Mouse (Mus musculus) limb, embryonic 14.5 days (tissue): ENCODE measurements at regions not wholly inside any gene's neighbourhood (a gene's known extent, or its start where the extent isn't known, plus 50 kb on each side); places are given as distances from the start of the nearest gene placed in this dataset.

ENCODE experiments used
- ATAC-seq: fragments of 200-750 bp; cut with Nextera tagmentation; 2 replicates; pipeline ENCODE4 v1.8.0; 2017; ENCODE audit warnings: low read depth, moderate number of reproducible peaks, moderate TSS enrichment; ENCODE audit not compliant: low FRiP score
- DNase-seq: peaks from one replicate; pipeline ENCODE4 v3.0.0-alpha.2; 2015; ENCODE audit warnings: low spot score
- H3K27ac ChIP-seq: fragments of 300-500 bp; sonication (generic); replicated peaks from 2 replicates; pipeline ENCODE4 v1.5.1; 2014; ENCODE audit warnings: low read depth, mild to moderate bottlenecking, low read length, moderate library complexity, mixed read lengths
- H3K27me3 ChIP-seq: fragments of 300-500 bp; sonication (generic); 2 replicates; pipeline ENCODE4 v1.6.1; 2014; ENCODE audit warnings: low read length, mixed read lengths; ENCODE audit not compliant: control insufficient read depth, insufficient read depth
- H3K36me3 ChIP-seq: fragments of 300-500 bp; sonication (generic); 2 replicates; pipeline ENCODE4 v1.6.1; 2014; ENCODE audit warnings: mild to moderate bottlenecking, low read length, moderate library complexity, mixed read lengths; ENCODE audit not compliant: control insufficient read depth, insufficient read depth
- H3K4me1 ChIP-seq: fragments of 300-500 bp; sonication (generic); 2 replicates; pipeline ENCODE4 v1.6.1; 2014; ENCODE audit warnings: antibody characterized with exemption, low read length, mixed read lengths; ENCODE audit not compliant: control insufficient read depth, insufficient read depth
- H3K4me2 ChIP-seq: fragments of 300-500 bp; sonication (generic); replicated peaks from 2 replicates; pipeline ENCODE4 v1.6.1; 2014; ENCODE audit warnings: low read depth, mild to moderate bottlenecking, low read length, moderate library complexity; ENCODE audit not compliant: severe bottlenecking
- H3K4me3 ChIP-seq: fragments of 300-500 bp; sonication (generic); replicated peaks from 2 replicates; pipeline ENCODE4 v1.5.1; 2014; ENCODE audit warnings: low read length
- H3K9ac ChIP-seq: fragments of 300-500 bp; sonication (generic); 2 replicates; pipeline ENCODE4 v1.6.1; 2014; ENCODE audit warnings: mild to moderate bottlenecking, low read depth, low read length, moderate library complexity; ENCODE audit not compliant: severe bottlenecking
- H3K9me3 ChIP-seq: fragments of 300-500 bp; sonication (generic); 2 replicates; pipeline ENCODE4 v1.6.1; 2016; ENCODE audit warnings: low read length; ENCODE audit not compliant: control insufficient read depth
- POLR2A ChIP-seq: fragments of 200-500 bp; IDR thresholded peaks from 2 replicates; pipeline ENCODE4 v1.8.0; 2012; ENCODE audit warnings: inconsistent platforms, mild to moderate bottlenecking, moderate library complexity, borderline replicate concordance; ENCODE audit not compliant: insufficient read depth, insufficient read length; ENCODE audit errors: extremely low read depth
- WGBS: fragments of 180-500 bp; shearing (Covaris S2); extraction: QIAGEN DNeasy Blood & Tissue Kit; methylation state at CpG from one replicate; pipeline ENCODE4 v1.1.7; 2014; 5-methylcytosine and 5-hydroxymethylcytosine counted together

DNA sequence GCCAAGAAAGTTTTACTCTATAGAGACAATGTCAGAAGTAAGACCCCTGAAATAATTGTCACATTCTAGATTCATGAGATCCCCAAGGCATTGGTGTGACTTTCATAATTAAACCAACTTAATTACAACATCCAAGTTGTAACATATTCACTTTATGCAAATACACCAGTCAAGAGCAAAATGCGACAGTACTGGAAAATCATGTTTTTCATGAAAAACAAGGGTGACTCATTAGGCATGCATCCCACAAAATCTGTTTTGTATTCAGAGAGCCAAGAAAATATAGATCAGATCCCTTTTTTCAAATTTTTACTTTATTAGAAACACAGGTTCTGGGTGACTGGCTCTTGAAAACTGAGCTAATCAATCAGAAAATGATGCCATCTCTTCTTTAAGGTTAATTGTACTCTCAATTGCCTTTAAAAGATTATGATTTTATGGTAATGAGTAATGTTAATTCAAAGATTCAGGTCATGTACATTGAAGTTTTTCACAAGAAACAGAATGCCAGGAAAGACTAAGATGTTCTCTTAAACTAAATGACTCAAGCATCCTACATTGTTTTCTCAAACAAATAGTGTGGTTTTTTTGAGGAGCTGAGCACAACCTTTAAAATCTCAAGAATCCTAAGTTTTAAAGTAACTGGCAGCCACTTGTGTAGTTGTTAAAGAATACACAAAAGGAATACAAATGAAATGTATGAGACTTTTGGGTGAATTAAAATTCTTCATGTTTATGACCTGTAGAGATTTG, 259.2 kb upstream of the 2610001J05Rik start:
- 90% methylated on average over 1 of the region's 1 CpGs for WGBS
- Histone ChIP-seq H3K9ac (no peak overlapping the region), H3K4me3 (no peak overlapping the region), H3K4me1 (no peaks in the 10 kb centered on the region), H3K36me3 (no peaks in the 10 kb centered on the region), H3K4me2 (no peak overlapping the region), H3K9me3 (no peaks in the 10 kb centered on the region), H3K27ac (no peak overlapping the region), H3K27me3 (no peaks in the 10 kb centered on the region)
- DNase-seq (no peak), ATAC-seq (no peak)
- TF ChIP-seq POLR2A: no peak

- Histone ChIP-seq H3K9ac (no peak overlapping the region), H3K4me2 (no peak overlapping the region), H3K27ac (no peak overlapping the region), H3K4me3 (no peak overlapping the region), H3K27me3 (no peaks in the 10 kb centered on the region), H3K9me3 (no peaks in the 10 kb centered on the region), H3K4me1 (no peaks in the 10 kb centered on the region), H3K36me3 (no peaks in the 10 kb centered on the region)
- DNase-seq (no peak), ATAC-seq (no peak)
- TF ChIP-seq POLR2A: no peak
Measured at GRCm38 (mm10) chr6:14129394-14129793, 258.1 kb upstream of the 2610001J05Rik start.

DNA sequence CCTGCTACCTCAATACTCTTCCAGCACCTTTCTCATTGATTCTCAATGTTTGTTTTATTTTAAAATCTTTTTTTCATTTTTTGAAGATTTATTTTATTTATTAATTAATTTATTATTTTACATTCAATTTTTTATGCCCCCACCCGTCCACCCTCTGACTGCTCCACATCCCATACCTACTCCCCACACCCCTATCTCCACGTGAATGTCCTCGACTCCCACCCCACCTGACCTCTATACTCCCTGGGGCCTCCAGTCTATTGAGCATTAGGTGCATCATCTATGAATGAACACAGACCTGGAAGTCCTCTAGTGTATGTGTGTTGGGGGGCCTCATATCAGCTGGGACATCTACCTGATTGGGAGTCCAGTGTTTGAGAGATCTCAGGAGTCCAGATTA, 251.0 kb upstream of the 2610001J05Rik start:
- H3K27ac ChIP-seq: no peak overlapping the region
- no peaks in the 10 kb centered on the region for H3K9me3 ChIP-seq
- H3K4me3 ChIP-seq: no peak overlapping the region
- DNase-seq (no peak), ATAC-seq (no peak)
- H3K27me3 ChIP-seq: no peaks in the 10 kb centered on the region
- TF ChIP-seq POLR2A: no peak
- no peaks in the 10 kb centered on the region for H3K4me1 ChIP-seq
- no peak overlapping the region for H3K4me2 ChIP-seq
- H3K9ac ChIP-seq: no peak overlapping the region
- H3K36me3 ChIP-seq: no peaks in the 10 kb centered on the region
- WGBS: 83% methylated on average over 3 of the region's 3 CpGs

DNA sequence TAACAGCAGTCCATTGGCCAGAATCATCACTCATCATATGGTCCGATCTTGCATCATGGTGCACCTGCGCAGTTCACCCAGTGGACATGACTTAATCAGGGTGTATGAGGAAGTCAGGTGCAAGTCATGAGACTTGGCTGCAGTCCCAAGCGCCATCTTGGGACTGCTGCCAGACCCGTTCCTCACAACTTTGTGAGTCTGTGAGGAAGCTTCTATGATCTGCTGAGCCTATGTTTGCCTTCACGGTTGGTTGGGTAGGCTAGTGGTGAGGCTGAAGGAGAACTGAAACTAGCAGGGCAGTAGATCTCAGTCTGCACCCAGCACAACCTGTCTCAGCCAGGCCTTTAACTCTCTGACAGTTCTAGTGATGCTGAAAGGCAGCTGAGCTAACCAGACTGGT, 250.2 kb upstream of the 2610001J05Rik start:
- ATAC-seq: no peak
- Histone ChIP-seq H3K9me3 (no peaks in the 10 kb centered on the region), H3K27ac (no peak overlapping the region), H3K27me3 (no peaks in the 10 kb centered on the region), H3K9ac (no peak overlapping the region), H3K4me3 (no peak overlapping the region), H3K36me3 (no peaks in the 10 kb centered on the region), H3K4me2 (no peak overlapping the region), H3K4me1 (no peaks in the 10 kb centered on the region)
- 93% methylated on average over 5 of the region's 5 CpGs for WGBS
- no peak for DNase-seq
- TF ChIP-seq POLR2A: no peak

DNA sequence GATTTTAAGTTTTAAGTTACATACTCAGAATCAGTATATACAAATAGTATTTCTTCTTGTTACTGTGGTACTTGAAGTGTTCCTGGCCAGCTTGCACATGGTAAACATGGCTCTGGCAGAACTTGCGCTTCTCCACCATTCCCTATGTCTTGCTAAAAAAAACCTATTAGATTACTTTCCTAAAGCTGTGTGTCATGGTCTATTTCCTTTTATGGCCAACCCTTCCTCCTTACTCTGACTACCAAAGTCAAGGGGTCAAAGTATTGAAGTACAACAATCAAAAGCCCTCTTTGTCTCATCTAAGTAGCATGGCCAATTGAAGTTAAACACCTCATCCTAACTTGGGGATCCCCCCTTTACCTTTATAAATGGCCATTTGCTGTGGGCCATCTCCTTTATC, 223.6 kb upstream of the 2610001J05Rik start:
- no peak overlapping the region for H3K4me2 ChIP-seq
- no peak for DNase-seq
- no peak for ATAC-seq
- no peak overlapping the region for H3K9ac ChIP-seq
- H3K4me3 ChIP-seq: no peak overlapping the region
- H3K9me3 ChIP-seq: no peaks in the 10 kb centered on the region
- H3K36me3 ChIP-seq: no peaks in the 10 kb centered on the region
- H3K27me3 ChIP-seq: no peaks in the 10 kb centered on the region
- H3K27ac ChIP-seq: no peak overlapping the region
- no peak for TF ChIP-seq POLR2A
- WGBS: 95% methylated on average over 1 of the region's 1 CpGs
- H3K4me1 ChIP-seq: no peaks in the 10 kb centered on the region
